In the genomic region with DNA sequence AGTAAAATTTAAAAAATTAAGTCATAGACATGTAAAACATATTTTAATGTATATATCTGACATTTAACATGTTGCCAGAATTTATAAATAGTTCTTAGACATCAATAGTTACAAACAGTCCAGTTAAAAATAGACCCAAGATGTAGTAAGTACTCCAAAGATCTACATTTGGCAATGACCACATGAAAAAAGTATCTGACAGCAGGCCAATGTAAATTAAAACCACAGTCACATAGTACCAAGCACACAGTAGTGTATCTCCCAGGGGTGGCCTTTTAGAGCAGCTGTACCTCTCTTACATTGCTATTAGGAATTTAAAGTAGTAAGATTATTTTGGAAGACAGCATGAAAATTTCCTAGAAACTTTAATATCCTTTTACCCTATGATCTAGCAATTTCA, we compare ENCODE assay signal across 12 mouse cellular contexts.
"Had no signal": no experiment of that assay in that cellular context is flagged by ENCODE, and none has a peak within 500 bp of the region (broad histone marks: within the 10 kb centered on the region; RNA-seq: fewer than 3 reads in every experiment).

No protein-coding gene starts in this region.

- DNase-seq: lung, adult 18-20 months; lung, embryonic 14.5 days; lung, postnatal 10 days; lung, postnatal 4 days; midbrain, embryonic 14.5 days; retina, postnatal 1 day; right cerebral cortex, adult 18-20 months; right cerebral cortex, postnatal 25 days; right cerebral cortex, postnatal 4 days; thymus, adult 2 months; thymus, postnatal 25 days; thymus, postnatal 4 days had no signal
